Comparison of ENCODE assay signal across 1 mouse cellular context in the genomic region with DNA sequence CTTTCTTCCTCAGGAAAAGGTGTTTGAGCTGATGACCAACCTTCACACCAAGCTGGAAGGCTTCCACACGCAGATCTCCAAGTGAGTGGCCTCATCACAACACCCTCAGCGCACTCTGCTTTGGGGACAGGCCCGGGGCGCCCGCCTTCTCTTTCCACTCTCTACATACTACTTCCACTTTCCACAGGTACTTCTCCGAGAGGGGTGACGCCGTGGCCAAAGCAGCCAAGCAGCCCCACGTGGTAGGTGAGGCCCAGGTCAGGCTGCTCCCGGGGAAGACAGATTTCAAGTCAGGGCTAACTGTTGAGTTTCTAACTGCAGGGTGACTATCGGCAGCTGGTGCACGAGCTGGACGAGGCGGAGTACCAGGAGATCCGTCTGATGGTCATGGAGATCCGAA.
TF ChIP-seq lines count a peak whose summit lies in the region.

No protein-coding gene starts in this region.

TF ChIP-seq in CH12.LX, 34 proteins besides CTCF, POLR2A, EP300 and RAD21 (continued from another document):
- 0 out of 2 replicates have a peak, but pooled peaks have one; percentile 25 for TF ChIP-seq BHLHE40 (IDR thresholded peaks at IDR 0.05; ENCODE audit: low read depth, low read length)
